Mouse (Mus musculus): Measurements from ENCODE around the gene Gm21627. TPM values are rescaled to one million over a fixed set of nuclear protein-coding genes. Genes with fewer than 3 reads are reported as not detected.

Gene Gm21627
- polyA plus RNA-seq (2015; fragmentation: Nextera tagmentation; extraction: Ambion mirVana), result not detected in 2 replicates

DNA sequence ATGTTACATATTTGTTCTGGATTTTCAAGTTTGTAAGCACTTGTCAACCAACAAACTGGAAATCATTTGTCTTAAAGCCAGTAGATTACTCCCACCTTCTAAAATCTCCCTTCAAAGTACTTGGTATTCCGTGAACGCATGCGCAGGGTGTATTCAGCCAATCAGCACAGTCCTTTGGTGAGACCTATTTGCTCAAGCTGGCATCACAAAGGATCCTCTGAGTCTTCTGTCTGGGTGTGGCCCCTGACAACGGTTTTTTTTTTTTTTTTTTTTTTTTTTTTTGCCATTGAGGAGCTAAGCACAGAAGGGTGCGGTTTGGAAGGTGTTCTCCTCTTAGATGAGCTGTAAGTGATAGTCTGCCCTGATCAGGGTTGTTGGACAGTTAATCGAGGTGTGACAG lies at the start of gene Gm21627:
Gene Gm21627 (plus strand): TSS at position 301 of the 400 bp plus-strand sequence.

